18 mouse cellular contexts compared by ENCODE assay signal in genomic region chr9:46554586-46555152, GRCm38 (mm10).
DNase-seq lines count a peak whose midpoint lies in the region; ATAC-seq and TF ChIP-seq lines count a peak whose summit lies in the region.
"Had no signal": no experiment of that assay in that cellular context is flagged by ENCODE, and none has a peak within 500 bp of the region (broad histone marks: within the 10 kb centered on the region; RNA-seq: fewer than 3 reads in every experiment).

No protein-coding gene starts in this region.

- no peak overlapping the region for H3K4me2 ChIP-seq in hindbrain, postnatal 0 days (ENCODE audit: low read depth, low read length)
- no peak overlapping the region for H3K4me2 ChIP-seq in hindbrain, embryonic 11.5 days (replicated peaks; ENCODE audit: low read depth, low read length)
- H3K4me2 ChIP-seq in forebrain, embryonic 15.5 days (replicated peaks): no peak overlapping the region
- no peak overlapping the region for H3K4me2 ChIP-seq in midbrain, embryonic 12.5 days (replicated peaks)
- no peak overlapping the region for H3K4me2 ChIP-seq in kidney, embryonic 16.5 days (replicated peaks; ENCODE audit: low read depth, low read length)
- H3K4me2 ChIP-seq: embryonic facial prominence, embryonic 13.5 days; heart, embryonic 12.5 days had no signal

- H3K9me3 ChIP-seq in hindbrain, postnatal 0 days (ENCODE audit: low read length): no peaks in the 10 kb centered on the region
- no peaks in the 10 kb centered on the region for H3K9me3 ChIP-seq in hindbrain, embryonic 11.5 days (ENCODE audit: control insufficient read depth, low read length)
- H3K9me3 ChIP-seq in forebrain, embryonic 15.5 days: no peaks in the 10 kb centered on the region
- no peaks in the 10 kb centered on the region for H3K9me3 ChIP-seq in midbrain, embryonic 12.5 days
- 0 out of 2 replicates have a peak, but pooled peaks cover 5% of the 10 kb centered on the region for H3K9me3 ChIP-seq in kidney, embryonic 16.5 days (ENCODE audit: low read length)
- H3K9me3 ChIP-seq: embryonic facial prominence, embryonic 13.5 days had no signal

- no peak for DNase-seq in hindbrain, postnatal 0 days (ENCODE audit: low spot score)
- no peak for DNase-seq in hindbrain, embryonic 11.5 days (ENCODE audit: low spot score)
- DNase-seq in retina, embryonic 14.5 days (ENCODE audit: low spot score): peak; percentile 10
- no peak for DNase-seq in thymus, adult 2 months
- DNase-seq: cerebellum, adult 9-10 months; heart, postnatal 14 days; kidney, adult 11 months; layer of hippocampus, postnatal 36 days; lung, adult 2 months; thymus, postnatal 36 days had no signal

- WGBS in hindbrain, postnatal 0 days: 48% methylated on average over 6 of the region's 6 CpGs
- WGBS in hindbrain, embryonic 11.5 days: 51% methylated on average over 6 of the region's 6 CpGs
- WGBS in forebrain, embryonic 15.5 days: 32% methylated on average over 6 of the region's 6 CpGs
- 34% methylated on average over 6 of the region's 6 CpGs for WGBS in midbrain, embryonic 12.5 days
- 89% methylated on average over 6 of the region's 6 CpGs for WGBS in kidney, embryonic 16.5 days
- 82% methylated on average over 6 of the region's 6 CpGs for WGBS in thymus, adult 2 months

- no peak for TF ChIP-seq POLR2A in thymus, adult 2 months (IDR thresholded peaks at IDR 0.05; ENCODE audit: control insufficient read depth, extremely low read depth, insufficient read depth, low read length, poor library complexity)

- H3K4me3 ChIP-seq in hindbrain, postnatal 0 days (ENCODE audit: low read length): no peak overlapping the region
- H3K4me3 ChIP-seq in hindbrain, embryonic 11.5 days (ENCODE audit: low read depth, low read length): no peak overlapping the region
- no peak overlapping the region for H3K4me3 ChIP-seq in forebrain, embryonic 15.5 days
- no peak overlapping the region for H3K4me3 ChIP-seq in midbrain, embryonic 12.5 days
- H3K4me3 ChIP-seq in kidney, embryonic 16.5 days (ENCODE audit: low read length): no peak overlapping the region
- H3K4me3 ChIP-seq in thymus, adult 2 months (ENCODE audit: control insufficient read depth, insufficient read depth, low read length): no peak overlapping the region
- H3K4me3 ChIP-seq: embryonic facial prominence, embryonic 13.5 days; heart, embryonic 12.5 days; megakaryocyte, embryonic 14.5 days; myocyte had no signal

- H3K9ac ChIP-seq in hindbrain, postnatal 0 days (replicated peaks; ENCODE audit: low read length): no peak overlapping the region
- H3K9ac ChIP-seq in hindbrain, embryonic 11.5 days (ENCODE audit: low read depth, low read length): no peak overlapping the region
- H3K9ac ChIP-seq in forebrain, embryonic 15.5 days (replicated peaks): no peak overlapping the region
- no peak overlapping the region for H3K9ac ChIP-seq in midbrain, embryonic 12.5 days (replicated peaks)
- H3K9ac ChIP-seq in kidney, embryonic 16.5 days (replicated peaks; ENCODE audit: low read length): no peak overlapping the region
- H3K9ac ChIP-seq: embryonic facial prominence, embryonic 13.5 days; heart, embryonic 12.5 days had no signal

- peak overlapping the region; percentile 54; the same call in 1 of the 2 replicates for H3K27ac ChIP-seq in hindbrain, postnatal 0 days
- no peak overlapping the region for H3K27ac ChIP-seq in hindbrain, embryonic 11.5 days (ENCODE audit: low read depth, low read length)
- H3K27ac ChIP-seq in forebrain, embryonic 15.5 days (replicated peaks): peak overlapping the region; percentile 64
- H3K27ac ChIP-seq in midbrain, embryonic 12.5 days (replicated peaks): peak overlapping the region; percentile 67
- no peak overlapping the region for H3K27ac ChIP-seq in kidney, embryonic 16.5 days (ENCODE audit: low read length)
- H3K27ac ChIP-seq in thymus, adult 2 months (ENCODE audit: control insufficient read depth, insufficient read depth, low read length): no peak overlapping the region
- H3K27ac ChIP-seq: embryonic facial prominence, embryonic 13.5 days; kidney, postnatal 0 days had no signal

- H3K36me3 ChIP-seq in hindbrain, postnatal 0 days (ENCODE audit: insufficient read depth, low read length): no peaks in the 10 kb centered on the region
- H3K36me3 ChIP-seq in hindbrain, embryonic 11.5 days (ENCODE audit: control insufficient read depth, insufficient read depth, low read length): no peaks in the 10 kb centered on the region
- no peaks in the 10 kb centered on the region for H3K36me3 ChIP-seq in forebrain, embryonic 15.5 days
- no peaks in the 10 kb centered on the region for H3K36me3 ChIP-seq in midbrain, embryonic 12.5 days
- H3K36me3 ChIP-seq in kidney, embryonic 16.5 days (ENCODE audit: insufficient read depth, low read length): no peaks in the 10 kb centered on the region
- no peaks in the 10 kb centered on the region for H3K36me3 ChIP-seq in thymus, adult 2 months (ENCODE audit: control insufficient read depth, insufficient read depth, low read length)
- H3K36me3 ChIP-seq: embryonic facial prominence, embryonic 13.5 days; heart, embryonic 12.5 days had no signal

- TF ChIP-seq CTCF in hindbrain, postnatal 0 days (IDR thresholded peaks at IDR 0.05; ENCODE audit: low read depth): no peak
- no peak for TF ChIP-seq CTCF in thymus, adult 2 months (IDR thresholded peaks at IDR 0.05; ENCODE audit: borderline replicate concordance, control insufficient read depth, extremely low read depth, insufficient read depth, low read length, poor library complexity)

- H3K4me1 ChIP-seq in hindbrain, postnatal 0 days (ENCODE audit: insufficient read depth, low read length): peaks cover 18% of the 10 kb centered on the region; the same call in 1 of the 2 replicates
- H3K4me1 ChIP-seq in hindbrain, embryonic 11.5 days (replicated peaks; ENCODE audit: control insufficient read depth, insufficient read depth, low read length): no peaks in the 10 kb centered on the region
- peaks cover 10% of the 10 kb centered on the region for H3K4me1 ChIP-seq in forebrain, embryonic 15.5 days
- peaks cover 13% of the 10 kb centered on the region for H3K4me1 ChIP-seq in midbrain, embryonic 12.5 days
- H3K4me1 ChIP-seq in kidney, embryonic 16.5 days (ENCODE audit: insufficient read depth, low read length): no peaks in the 10 kb centered on the region
- H3K4me1 ChIP-seq in thymus, adult 2 months (replicated peaks; ENCODE audit: control insufficient read depth, insufficient read depth, low read length): no peaks in the 10 kb centered on the region
- H3K4me1 ChIP-seq: embryonic facial prominence, embryonic 13.5 days; megakaryocyte, embryonic 14.5 days had no signal

- no peaks in the 10 kb centered on the region for H3K27me3 ChIP-seq in hindbrain, postnatal 0 days (ENCODE audit: insufficient read depth, low read length)
- no peaks in the 10 kb centered on the region for H3K27me3 ChIP-seq in hindbrain, embryonic 11.5 days (ENCODE audit: control insufficient read depth, insufficient read depth, low read length)
- H3K27me3 ChIP-seq in forebrain, embryonic 15.5 days: no peaks in the 10 kb centered on the region
- H3K27me3 ChIP-seq in midbrain, embryonic 12.5 days: peaks cover 94% of the 10 kb centered on the region
- H3K27me3 ChIP-seq in kidney, embryonic 16.5 days (ENCODE audit: insufficient read depth, low read length): no peaks in the 10 kb centered on the region
- H3K27me3 ChIP-seq in thymus, adult 2 months (ENCODE audit: control insufficient read depth, insufficient read depth, low read length): no peaks in the 10 kb centered on the region
- H3K27me3 ChIP-seq: embryonic facial prominence, embryonic 13.5 days; megakaryocyte, embryonic 14.5 days had no signal

- ATAC-seq in hindbrain, postnatal 0 days: no peak
- ATAC-seq in hindbrain, embryonic 11.5 days (ENCODE audit: low FRiP score): no peak
- 0 out of 2 replicates have a peak, but pooled peaks have one; percentile 51 for ATAC-seq in forebrain, embryonic 15.5 days (replicated peaks)
- ATAC-seq in midbrain, embryonic 12.5 days (ENCODE audit: low FRiP score, low read depth): peak; percentile 56
- ATAC-seq in kidney, embryonic 16.5 days (ENCODE audit: low FRiP score, low TSS enrichment): no peak

Comparison
In these comparisons a context has a peak if more than half of its experiments do, and no peak if none do; other contexts are left out.
1. H3K27ac ChIP-seq: peak in hindbrain, postnatal 0 days (single experiment), forebrain, embryonic 15.5 days (single experiment) and midbrain, embryonic 12.5 days (single experiment); none in hindbrain, embryonic 11.5 days (single experiment), kidney, embryonic 16.5 days (single experiment) and thymus, adult 2 months (single experiment).
2. ATAC-seq: peak in forebrain, embryonic 15.5 days (single experiment) and midbrain, embryonic 12.5 days (single experiment); none in hindbrain, postnatal 0 days (single experiment), hindbrain, embryonic 11.5 days (single experiment) and kidney, embryonic 16.5 days (single experiment).